In genomic region chr7:127707957-127708206, GRCm38 (mm10) we compare ENCODE assay signal across 9 mouse cellular contexts. TPM values are rescaled to one million over a fixed set of nuclear protein-coding genes. Genes with fewer than 3 reads are reported as not detected.
DNase-seq lines count a peak whose midpoint lies in the region; ATAC-seq and TF ChIP-seq lines count a peak whose summit lies in the region.
"Had no signal": no experiment of that assay in that cellular context is flagged by ENCODE, and none has a peak within 500 bp of the region (broad histone marks: within the 10 kb centered on the region; RNA-seq: fewer than 3 reads in every experiment).

No protein-coding gene starts in this region.

- peak overlapping the region; percentile 75 for H3K9ac ChIP-seq in liver, adult 2 months (ENCODE audit: low read depth, low read length)
- peak overlapping the region; percentile 80 for H3K9ac ChIP-seq in embryonic facial prominence, embryonic 11.5 days (replicated peaks; ENCODE audit: low read length)
- peak overlapping the region; percentile 74 for H3K9ac ChIP-seq in intestine, embryonic 15.5 days

- peak overlapping the region; percentile 52 for H3ac ChIP-seq in myocyte (ENCODE audit: control insufficient read depth, insufficient read length)

- no peak for TF ChIP-seq POLR2A in liver, adult 2 months (IDR thresholded peaks at IDR 0.05; ENCODE audit: extremely low read depth, insufficient read depth, low read length)
- TF ChIP-seq POLR2A in myocyte (IDR thresholded peaks at IDR 0.05; ENCODE audit: insufficient read length, low read depth), result no peak

- 6% methylated on average over 5 of the region's 5 CpGs for WGBS in liver, adult 2 months
- WGBS in embryonic facial prominence, embryonic 11.5 days, result 1% methylated on average over 5 of the region's 5 CpGs
- 0% methylated on average over 5 of the region's 5 CpGs for WGBS in intestine, embryonic 15.5 days

- no peaks in the 10 kb centered on the region for H3K36me3 ChIP-seq in liver, adult 2 months (ENCODE audit: control insufficient read depth, insufficient read depth, low read length)
- H3K36me3 ChIP-seq in embryonic facial prominence, embryonic 11.5 days (replicated peaks; ENCODE audit: control insufficient read depth, insufficient read depth, low read depth, low read length), result no peaks in the 10 kb centered on the region
- peaks cover 11% of the 10 kb centered on the region; the same call in 1 of the 2 replicates for H3K36me3 ChIP-seq in intestine, embryonic 15.5 days
- H3K36me3 ChIP-seq in myocyte (ENCODE audit: control insufficient read depth, insufficient read depth), result peaks cover 6% of the 10 kb centered on the region

- peak overlapping the region; percentile 86 for H3K4me3 ChIP-seq in liver, adult 2 months (ENCODE audit: insufficient read depth, low read depth, low read length)
- H3K4me3 ChIP-seq in embryonic facial prominence, embryonic 11.5 days (ENCODE audit: low read depth, low read length), result peak overlapping the region; percentile 64
- H3K4me3 ChIP-seq in intestine, embryonic 15.5 days (replicated peaks), result peak overlapping the region; percentile 67
- H3K4me3 ChIP-seq in myocyte, result peak overlapping the region; percentile 35

- no peaks in the 10 kb centered on the region for H3K9me3 ChIP-seq in embryonic facial prominence, embryonic 11.5 days (replicated peaks; ENCODE audit: control insufficient read depth, low read length)
- H3K9me3 ChIP-seq in intestine, embryonic 15.5 days, result no peaks in the 10 kb centered on the region

- no peak for DNase-seq in liver, adult 2 months (ENCODE audit: extremely low read depth, low read depth, low spot score)
- no peak for DNase-seq in liver
- no peak for DNase-seq in embryonic facial prominence, embryonic 11.5 days (ENCODE audit: low spot score)
- DNase-seq in frontal cortex, postnatal 36 days (ENCODE audit: low spot score in 2 of 2), result no peak
- DNase-seq in gastrocnemius, adult 18-20 months (ENCODE audit: low spot score), result no peak
- no peak for DNase-seq in adrenal gland, adult 18-20 months (ENCODE audit: low spot score in 2 of 2)

- H3K27me3 ChIP-seq in liver, adult 2 months (ENCODE audit: control insufficient read depth, insufficient read depth, low read length), result no peaks in the 10 kb centered on the region
- no peaks in the 10 kb centered on the region for H3K27me3 ChIP-seq in embryonic facial prominence, embryonic 11.5 days (ENCODE audit: control insufficient read depth, insufficient read depth, low read length)
- no peaks in the 10 kb centered on the region for H3K27me3 ChIP-seq in intestine, embryonic 15.5 days (replicated peaks)
- no peaks in the 10 kb centered on the region for H3K27me3 ChIP-seq in myocyte (ENCODE audit: control insufficient read depth, insufficient read depth, insufficient read length)

- no peak for TF ChIP-seq CTCF in liver, adult 2 months (IDR thresholded peaks at IDR 0.05; ENCODE audit: low read depth, low read length)

- H3K79me2 ChIP-seq in liver, adult 2 months (ENCODE audit: control insufficient read depth, insufficient read depth, low read length), result no peaks in the 10 kb centered on the region
- peaks cover 17% of the 10 kb centered on the region for H3K79me2 ChIP-seq in myocyte (ENCODE audit: control insufficient read depth, insufficient read depth)

- no peak for ATAC-seq in embryonic facial prominence, embryonic 11.5 days (replicated peaks; ENCODE audit: insufficient number of reproducible peaks, low FRiP score, low TSS enrichment, low read depth)
- no peak for ATAC-seq in intestine, embryonic 15.5 days

- peak overlapping the region; percentile 53; the same call in 1 of the 2 replicates for H3K27ac ChIP-seq in liver, adult 2 months (replicated peaks; ENCODE audit: insufficient read depth, low read depth, low read length)
- H3K27ac ChIP-seq in embryonic facial prominence, embryonic 11.5 days (replicated peaks; ENCODE audit: low read depth, low read length), result peak overlapping the region; percentile 98
- peak overlapping the region; percentile 98 for H3K27ac ChIP-seq in intestine, embryonic 15.5 days

- H3K4me1 ChIP-seq in liver, adult 2 months (ENCODE audit: control insufficient read depth, insufficient read depth, low read length), result peaks cover 13% of the 10 kb centered on the region
- H3K4me1 ChIP-seq in embryonic facial prominence, embryonic 11.5 days (ENCODE audit: control insufficient read depth, insufficient read depth, low read length), result peaks cover 6% of the 10 kb centered on the region
- peaks cover 33% of the 10 kb centered on the region for H3K4me1 ChIP-seq in intestine, embryonic 15.5 days (replicated peaks)

- peak overlapping the region; percentile 56 for H3K4me2 ChIP-seq in embryonic facial prominence, embryonic 11.5 days (ENCODE audit: low read depth, low read length)
- H3K4me2 ChIP-seq in intestine, embryonic 15.5 days (replicated peaks), result peak overlapping the region; percentile 83
- peak overlapping the region; percentile 87 for H3K4me2 ChIP-seq in myocyte (ENCODE audit: low read depth)

TF ChIP-seq in myocyte, 11 proteins besides CTCF, POLR2A, EP300 and RAD21:
- TF ChIP-seq E2F4 (IDR thresholded peaks at IDR 0.05; ENCODE audit: insufficient read depth), result no peak
- TF ChIP-seq CEBPB (IDR thresholded peaks at IDR 0.05; ENCODE audit: insufficient read depth, poor library complexity, severe bottlenecking), result no peak
- no peak for TF ChIP-seq SRF (IDR thresholded peaks at IDR 0.05; ENCODE audit: control insufficient read depth, insufficient read length, low read depth)
- TF ChIP-seq USF1 (IDR thresholded peaks at IDR 0.05; ENCODE audit: low read depth), result no peak
- no peak for TF ChIP-seq TCF3 (IDR thresholded peaks at IDR 0.05; ENCODE audit: insufficient read length, low read depth)
- TF ChIP-seq POLR2AphosphoS2 (IDR thresholded peaks at IDR 0.05; ENCODE audit: insufficient read length, low read depth), result no peak
- TF ChIP-seq MAX (IDR thresholded peaks at IDR 0.05; ENCODE audit: low read depth), result no peak
- TF ChIP-seq REST (IDR thresholded peaks at IDR 0.05; ENCODE audit: insufficient read depth, insufficient read length), result no peak
- TF ChIP-seq TCF12 (IDR thresholded peaks at IDR 0.05; ENCODE audit: insufficient read depth, poor library complexity, severe bottlenecking), result no peak
- TF ChIP-seq MYOG (IDR thresholded peaks at IDR 0.05; ENCODE audit: control insufficient read depth in 1 of 3, insufficient read depth in 1 of 3, insufficient read length in 2 of 3, low read depth in 2 of 3), result no peak
- no peak for TF ChIP-seq MYOD1 (IDR thresholded peaks at IDR 0.05; ENCODE audit: control insufficient read depth in 1 of 3, insufficient read length in 2 of 3, low read depth in 2 of 3)

RNA-seq across cellular contexts. Expression of gene Bcl7c, which starts 0.9 kb away (rescaled TPM):
- total RNA-seq in liver, adult 2 months (2014; rRNA removed), result 7.3 and 7.6 TPM in 2 replicates
- 20.0 and 23.2 TPM in 2 replicates for polyA plus RNA-seq in liver, adult 2 months (2012; rRNA removed)
- polyA plus RNA-seq in embryonic facial prominence, embryonic 11.5 days (2014; fragmentation: Nextera tagmentation; extraction: Ambion mirVana), result 84.9 and 86.6 TPM in 2 replicates
- polyA plus RNA-seq in intestine, embryonic 15.5 days (2015; fragmentation: Nextera tagmentation; extraction: Ambion mirVana), result 48.1 and 52.8 TPM in 2 replicates
- 94.7 TPM for polyA plus RNA-seq in myocyte (2012; fragmentation: generic; extraction: Trizol)
- 10 to 100 TPM; 26.2 to 37.9 TPM for total RNA-seq in gastrocnemius, adult 18-20 months (2021)
- 10 to 100 TPM; 53.4 to 88.2 TPM for total RNA-seq in adrenal gland, adult 18-20 months (2021)

RNA-seq across cellular contexts. Expression of gene Ctf1, which starts 4.7 kb away (rescaled TPM):
- total RNA-seq in liver, adult 2 months (2014; rRNA removed), result 2.7 and 4.4 TPM in 2 replicates
- polyA plus RNA-seq in liver, adult 2 months (2012; rRNA removed), result 10.5 and 15.9 TPM in 2 replicates
- polyA plus RNA-seq in embryonic facial prominence, embryonic 11.5 days (2014; fragmentation: Nextera tagmentation; extraction: Ambion mirVana), result 17.5 and 19.0 TPM in 2 replicates
- 9.4 and 10.5 TPM in 2 replicates for polyA plus RNA-seq in intestine, embryonic 15.5 days (2015; fragmentation: Nextera tagmentation; extraction: Ambion mirVana)
- 8.9 TPM for polyA plus RNA-seq in myocyte (2012; fragmentation: generic; extraction: Trizol)
- 10 to 100 TPM; 17.3 to 17.5 TPM for total RNA-seq in gastrocnemius, adult 18-20 months (2021)
- 1 to 10 TPM; 3.3 to 4.8 TPM for total RNA-seq in adrenal gland, adult 18-20 months (2021)

RNA-seq across cellular contexts. Expression of gene Ctf2, which starts 24.1 kb away (rescaled TPM):
- not detected in 2 replicates for total RNA-seq in liver, adult 2 months (2014; rRNA removed)
- not detected in 2 replicates for polyA plus RNA-seq in liver, adult 2 months (2012; rRNA removed)
- 0.15 and 0.59 TPM in 2 replicates for polyA plus RNA-seq in embryonic facial prominence, embryonic 11.5 days (2014; fragmentation: Nextera tagmentation; extraction: Ambion mirVana)
- polyA plus RNA-seq in intestine, embryonic 15.5 days (2015; fragmentation: Nextera tagmentation; extraction: Ambion mirVana), result 0.13 and 0.29 TPM in 2 replicates
- polyA plus RNA-seq in myocyte (2012; fragmentation: generic; extraction: Trizol), result 0.14 TPM
- total RNA-seq in gastrocnemius, adult 18-20 months (2021), result not detected
- not detected for total RNA-seq in adrenal gland, adult 18-20 months (2021)
- polyA plus RNA-seq: large intestine, adult 2 months had no signal

RNA-seq across cellular contexts. Expression of gene Fbxl19, which starts 36.5 kb away (rescaled TPM):
- total RNA-seq in liver, adult 2 months (2014; rRNA removed), result 1.9 and 2.4 TPM in 2 replicates
- polyA plus RNA-seq in liver, adult 2 months (2012; rRNA removed), result 3.9 and 4.7 TPM in 2 replicates
- polyA plus RNA-seq in embryonic facial prominence, embryonic 11.5 days (2014; fragmentation: Nextera tagmentation; extraction: Ambion mirVana), result 9.4 and 9.5 TPM in 2 replicates
- polyA plus RNA-seq in intestine, embryonic 15.5 days (2015; fragmentation: Nextera tagmentation; extraction: Ambion mirVana), result 3.2 and 4.3 TPM in 2 replicates
- 11.9 TPM for polyA plus RNA-seq in myocyte (2012; fragmentation: generic; extraction: Trizol)
- total RNA-seq in gastrocnemius, adult 18-20 months (2021), result 1 to 10 TPM; 1.4 to 1.7 TPM
- total RNA-seq in adrenal gland, adult 18-20 months (2021), result 10 to 100 TPM; 10.7 to 14.4 TPM

Comparison
In these comparisons a context has a peak if more than half of its experiments do, and no peak if none do; other contexts are left out.
1. H3K4me3 ChIP-seq: peak in every context shown above with its lines; median percentile 86 in liver, adult 2 months; 67 in intestine, embryonic 15.5 days; 64 in embryonic facial prominence, embryonic 11.5 days; 35 in myocyte.